Mouse (Mus musculus) liver, embryonic 14.5 days (tissue): ENCODE results near the gene Scly.

Source experiments
- CTCF ChIP-seq: IDR thresholded peaks from 2 replicates; pipeline ENCODE4 v1.5.1; 2016; ENCODE audit warnings: antibody characterized with exemption, low read depth, control low read depth
- EP300 ChIP-seq: IDR thresholded peaks from 2 replicates; pipeline ENCODE4 v1.6.1; 2016; ENCODE audit warnings: antibody characterized with exemption, low read depth

GRCm38 (mm10) chr1:91301206-91301920, 3.2 kb downstream of the Scly start:
- TF ChIP-seq CTCF = no peak
- TF ChIP-seq EP300 = no peak
